Mouse (Mus musculus): Measurements from ENCODE around the gene Rpgrip1l. TPM values are rescaled to one million over a fixed set of nuclear protein-coding genes. Genes with fewer than 3 reads are reported as not detected.

Gene Rpgrip1l
- polyA plus RNA-seq, 1 experiment from 2014 or later, result 2.6 TPM

- no peak for TF ChIP-seq CTCF (IDR thresholded peaks at IDR 0.05; ENCODE audit: low read depth)
- no peak for ATAC-seq
- Histone ChIP-seq H3K9me3 (ENCODE audit: control insufficient read depth) (no peaks in the 10 kb centered on the region), H3K4me2 (replicated peaks; ENCODE audit: low read depth) (no peak overlapping the region), H3K27me3 (replicated peaks; ENCODE audit: control insufficient read depth, insufficient read depth, low read length) (no peaks in the 10 kb centered on the region), H3K36me3 (ENCODE audit: control insufficient read depth, insufficient read depth) (no peaks in the 10 kb centered on the region), H3K27ac (ENCODE audit: low read depth, low read length) (no peak overlapping the region), H3K4me3 (ENCODE audit: low read depth, low read length) (no peak overlapping the region), H3K9ac (ENCODE audit: low read depth, low read length) (no peak overlapping the region), H3K4me1 (replicated peaks; ENCODE audit: control insufficient read depth, insufficient read depth, low read length) (no peaks in the 10 kb centered on the region)
- WGBS, result 93% methylated on average over 9 of the region's 9 CpGs
These were observed 63.1 kb downstream of the Rpgrip1l start for GRCm38 (mm10) chr8:91249758-91250466.

- TF ChIP-seq CTCF (IDR thresholded peaks at IDR 0.05; ENCODE audit: low read depth), result no peak
- H3K4me3 ChIP-seq (ENCODE audit: low read depth, low read length), result no peak overlapping the region
These were observed 67.1 kb downstream of the Rpgrip1l start for GRCm38 (mm10) chr8:91245821-91246454.

GRCm38 (mm10) chr8:91242721-91243120, 70.3 kb downstream of the Rpgrip1l start:
- no peak overlapping the region for H3K4me3 ChIP-seq (ENCODE audit: low read depth, low read length)
- no peaks in the 10 kb centered on the region for H3K27me3 ChIP-seq (replicated peaks; ENCODE audit: control insufficient read depth, insufficient read depth, low read length)
- H3K4me1 ChIP-seq (replicated peaks; ENCODE audit: control insufficient read depth, insufficient read depth, low read length), result no peaks in the 10 kb centered on the region
- H3K9ac ChIP-seq (ENCODE audit: low read depth, low read length), result no peak overlapping the region
- no peaks in the 10 kb centered on the region for H3K36me3 ChIP-seq (ENCODE audit: control insufficient read depth, insufficient read depth)
- no peaks in the 10 kb centered on the region for H3K9me3 ChIP-seq (ENCODE audit: control insufficient read depth)
- WGBS, result 87% methylated on average over 1 of the region's 1 CpGs
- H3K4me2 ChIP-seq (replicated peaks; ENCODE audit: low read depth), result no peak overlapping the region
- no peak overlapping the region for H3K27ac ChIP-seq (ENCODE audit: low read depth, low read length)
- TF ChIP-seq CTCF (IDR thresholded peaks at IDR 0.05; ENCODE audit: low read depth), result no peak
- no peak for ATAC-seq

More at GRCm38 (mm10) chr8:91245821-91246454, 67.1 kb downstream of the Rpgrip1l start:
- no peaks in the 10 kb centered on the region for H3K36me3 ChIP-seq (ENCODE audit: control insufficient read depth, insufficient read depth)
- no peak for ATAC-seq
- no peak overlapping the region for H3K27ac ChIP-seq (ENCODE audit: low read depth, low read length)
- no peaks in the 10 kb centered on the region for H3K4me1 ChIP-seq (replicated peaks; ENCODE audit: control insufficient read depth, insufficient read depth, low read length)
- no peaks in the 10 kb centered on the region for H3K27me3 ChIP-seq (replicated peaks; ENCODE audit: control insufficient read depth, insufficient read depth, low read length)
- H3K4me2 ChIP-seq (replicated peaks; ENCODE audit: low read depth), result no peak overlapping the region
- H3K9me3 ChIP-seq (ENCODE audit: control insufficient read depth), result no peaks in the 10 kb centered on the region
- no peak overlapping the region for H3K9ac ChIP-seq (ENCODE audit: low read depth, low read length)
- 76% methylated on average over 4 of the region's 4 CpGs for WGBS

GRCm38 (mm10) chr8:91241873-91242519, 71.1 kb downstream of the Rpgrip1l start:
- 44% methylated on average over 8 of the region's 8 CpGs for WGBS
- Histone ChIP-seq H3K4me2 (replicated peaks; ENCODE audit: low read depth) (peak overlapping the region; percentile 37; the same call in 1 of the 2 replicates), H3K27me3 (replicated peaks; ENCODE audit: control insufficient read depth, insufficient read depth, low read length) (no peaks in the 10 kb centered on the region), H3K9ac (ENCODE audit: low read depth, low read length) (no peak overlapping the region), H3K4me1 (replicated peaks; ENCODE audit: control insufficient read depth, insufficient read depth, low read length) (no peaks in the 10 kb centered on the region), H3K9me3 (ENCODE audit: control insufficient read depth) (no peaks in the 10 kb centered on the region), H3K4me3 (ENCODE audit: low read depth, low read length) (no peak overlapping the region), H3K36me3 (ENCODE audit: control insufficient read depth, insufficient read depth) (no peaks in the 10 kb centered on the region), H3K27ac (ENCODE audit: low read depth, low read length) (no peak overlapping the region)
- ATAC-seq, result peak; percentile 84
- TF ChIP-seq CTCF (IDR thresholded peaks at IDR 0.05; ENCODE audit: low read depth), result no peak

GRCm38 (mm10) chr8:91241371-91241770, 71.7 kb downstream of the Rpgrip1l start:
- Histone ChIP-seq H3K27ac (ENCODE audit: low read depth, low read length) (no peak overlapping the region), H3K9me3 (ENCODE audit: control insufficient read depth) (no peaks in the 10 kb centered on the region), H3K9ac (ENCODE audit: low read depth, low read length) (no peak overlapping the region), H3K4me3 (ENCODE audit: low read depth, low read length) (no peak overlapping the region), H3K27me3 (replicated peaks; ENCODE audit: control insufficient read depth, insufficient read depth, low read length) (no peaks in the 10 kb centered on the region), H3K36me3 (ENCODE audit: control insufficient read depth, insufficient read depth) (no peaks in the 10 kb centered on the region), H3K4me1 (replicated peaks; ENCODE audit: control insufficient read depth, insufficient read depth, low read length) (no peaks in the 10 kb centered on the region), H3K4me2 (replicated peaks; ENCODE audit: low read depth) (no peak overlapping the region)
- no peak for ATAC-seq
- no peak for TF ChIP-seq CTCF (IDR thresholded peaks at IDR 0.05; ENCODE audit: low read depth)
- 87% methylated on average over 5 of the region's 5 CpGs for WGBS

GRCm38 (mm10) chr8:91237191-91237590, 75.9 kb downstream of the Rpgrip1l start:
- TF ChIP-seq CTCF (IDR thresholded peaks at IDR 0.05; ENCODE audit: low read depth), result no peak

More at GRCm38 (mm10) chr8:91237191-91237590, 75.9 kb downstream of the Rpgrip1l start:
- Histone ChIP-seq H3K9me3 (ENCODE audit: control insufficient read depth) (no peaks in the 10 kb centered on the region), H3K27ac (ENCODE audit: low read depth, low read length) (no peak overlapping the region), H3K9ac (ENCODE audit: low read depth, low read length) (no peak overlapping the region), H3K36me3 (ENCODE audit: control insufficient read depth, insufficient read depth) (no peaks in the 10 kb centered on the region), H3K4me3 (ENCODE audit: low read depth, low read length) (no peak overlapping the region), H3K27me3 (replicated peaks; ENCODE audit: control insufficient read depth, insufficient read depth, low read length) (no peaks in the 10 kb centered on the region), H3K4me1 (replicated peaks; ENCODE audit: control insufficient read depth, insufficient read depth, low read length) (no peaks in the 10 kb centered on the region), H3K4me2 (replicated peaks; ENCODE audit: low read depth) (no peak overlapping the region)
- WGBS, result 84% methylated on average over 2 of the region's 2 CpGs
- ATAC-seq, result no peak
